In genomic region chr1:89489111-89489971, GRCm38 (mm10) we compare ENCODE assay signal across 13 mouse cellular contexts. TPM values are rescaled to one million over a fixed set of nuclear protein-coding genes. Genes with fewer than 3 reads are reported as not detected.
A peak's percentile ranks its signal among the peaks of the same experiment; 100 is the strongest.
DNase-seq lines count a peak whose midpoint lies in the region; ATAC-seq and TF ChIP-seq lines count a peak whose summit lies in the region.
"Had no signal": no experiment of that assay in that cellular context is flagged by ENCODE, and none has a peak within 500 bp of the region (broad histone marks: within the 10 kb centered on the region; RNA-seq: fewer than 3 reads in every experiment).

No protein-coding gene starts in this region.

- DNase-seq in kidney, adult 2 months, result peak; percentile 56
- DNase-seq in kidney, adult 11 months, result no peak
- DNase-seq in retina, adult 2 months (ENCODE audit: low read depth, low spot score), result peak; percentile 39
- DNase-seq in retina, embryonic 14.5 days (ENCODE audit: low spot score), result no peak
- DNase-seq in kidney, postnatal 25 days, result peak; percentile 65 to 77
- DNase-seq in stomach, postnatal 0 days (ENCODE audit: low spot score), result no peak
- DNase-seq in embryo, embryonic 10 days (ENCODE audit: low spot score), result no peak
- DNase-seq in heart, embryonic 10.5 days (ENCODE audit: low spot score), result no peak
- DNase-seq: layer of hippocampus, adult 9-11 months; spleen, adult 18-20 months; thymus, postnatal 25 days had no signal

- H3K4me1 ChIP-seq in kidney, adult 2 months (ENCODE audit: control insufficient read depth, insufficient read depth, low read length), result peaks cover 21% of the 10 kb centered on the region
- no peaks in the 10 kb centered on the region for H3K4me1 ChIP-seq in stomach, postnatal 0 days (replicated peaks; ENCODE audit: control insufficient read depth, insufficient read depth)
- H3K4me1 ChIP-seq in heart, embryonic 10.5 days, result peaks cover 44% of the 10 kb centered on the region

- ATAC-seq in stomach, postnatal 0 days (ENCODE audit: low FRiP score, low TSS enrichment), result peak; percentile 30

- H3K36me3 ChIP-seq in kidney, adult 2 months (ENCODE audit: control insufficient read depth, insufficient read depth, low read length), result no peaks in the 10 kb centered on the region
- H3K36me3 ChIP-seq in stomach, postnatal 0 days (ENCODE audit: control insufficient read depth, insufficient read depth, low read length), result no peaks in the 10 kb centered on the region
- no peaks in the 10 kb centered on the region for H3K36me3 ChIP-seq in heart, embryonic 10.5 days
- H3K36me3 ChIP-seq: limb, embryonic 15.5 days had no signal

- 48% methylated on average over 17 of the region's 17 CpGs for WGBS in kidney, adult 2 months
- WGBS in stomach, postnatal 0 days, result 55% methylated on average over 17 of the region's 17 CpGs
- 73% methylated on average over 17 of the region's 17 CpGs for WGBS in heart, embryonic 10.5 days

- no peak overlapping the region for H3K4me3 ChIP-seq in kidney, adult 2 months (ENCODE audit: insufficient read depth, low read depth, low read length)
- H3K4me3 ChIP-seq in stomach, postnatal 0 days (ENCODE audit: low read depth, low read length), result no peak overlapping the region
- no peak overlapping the region for H3K4me3 ChIP-seq in heart, embryonic 10.5 days
- H3K4me3 ChIP-seq: limb, embryonic 15.5 days had no signal

- H3K9ac ChIP-seq in stomach, postnatal 0 days (ENCODE audit: low read length), result no peak overlapping the region
- H3K9ac ChIP-seq: limb, embryonic 15.5 days had no signal

- TF ChIP-seq POLR2A in kidney, adult 2 months (IDR thresholded peaks at IDR 0.05; ENCODE audit: low read depth, low read length), result no peak

- no peak overlapping the region for H3K27ac ChIP-seq in kidney, adult 2 months (ENCODE audit: insufficient read depth, low read depth, low read length)
- no peak overlapping the region for H3K27ac ChIP-seq in stomach, postnatal 0 days (replicated peaks)
- no peak overlapping the region for H3K27ac ChIP-seq in heart, embryonic 10.5 days
- H3K27ac ChIP-seq: limb, embryonic 15.5 days had no signal

- H3K4me2 ChIP-seq in stomach, postnatal 0 days (replicated peaks; ENCODE audit: low read depth), result no peak overlapping the region
- H3K4me2 ChIP-seq: heart, embryonic 11.5 days; limb, embryonic 15.5 days had no signal

- TF ChIP-seq EP300 in stomach, postnatal 0 days (optimal IDR thresholded peaks at IDR 0.05), result no peak

- TF ChIP-seq CTCF in kidney, adult 2 months (conservative IDR thresholded peaks at IDR 0.05; ENCODE audit: insufficient read depth, insufficient read length, low read depth, low read length), result no peak
- TF ChIP-seq CTCF in stomach, postnatal 0 days (IDR thresholded peaks at IDR 0.05; ENCODE audit: low read depth), result no peak

- H3K9me3 ChIP-seq in stomach, postnatal 0 days (ENCODE audit: control insufficient read depth, low read length), result no peaks in the 10 kb centered on the region
- H3K9me3 ChIP-seq in heart, embryonic 10.5 days, result no peaks in the 10 kb centered on the region
- H3K9me3 ChIP-seq: limb, embryonic 15.5 days had no signal

- no peaks in the 10 kb centered on the region for H3K27me3 ChIP-seq in kidney, adult 2 months (replicated peaks; ENCODE audit: control insufficient read depth, insufficient read depth, low read length)
- no peaks in the 10 kb centered on the region for H3K27me3 ChIP-seq in stomach, postnatal 0 days (ENCODE audit: control insufficient read depth, insufficient read depth, low read length)
- H3K27me3 ChIP-seq in heart, embryonic 10.5 days (ENCODE audit: insufficient read depth, poor library complexity, severe bottlenecking), result no peaks in the 10 kb centered on the region
- H3K27me3 ChIP-seq: limb, embryonic 15.5 days had no signal

RNA-seq across cellular contexts. Expression of gene Agap1, which starts 34.7 kb away (rescaled TPM):
- polyA plus RNA-seq in kidney, adult 2 months (2012; rRNA removed), result 29.3 and 31.6 TPM in 2 replicates
- 4.2 TPM in 2 replicates for polyA plus RNA-seq in stomach, postnatal 0 days (2015; fragmentation: Nextera tagmentation; extraction: Ambion mirVana)
- 7.6 and 10.3 TPM in 2 replicates for polyA plus RNA-seq in heart, embryonic 10.5 days (2016; fragmentation: Nextera tagmentation; extraction: Ambion mirVana)

Comparison
In these comparisons a context has a peak if more than half of its experiments do, and no peak if none do; other contexts are left out.
1. DNase-seq: peak in kidney, adult 2 months (single experiment), retina, adult 2 months (single experiment) and kidney, postnatal 25 days (2 of 2); none in kidney, adult 11 months (single experiment), retina, embryonic 14.5 days (single experiment), stomach, postnatal 0 days (single experiment), embryo, embryonic 10 days (single experiment) and heart, embryonic 10.5 days (single experiment).